Mouse (Mus musculus) kidney, postnatal 14 days (tissue): ENCODE data around the gene Vps25.
A peak's percentile ranks its signal among the peaks of the same experiment; 100 is the strongest.

Source experiments
- DNase-seq: peaks from one replicate; pipeline ENCODE4 v3.0.0; 2022; ENCODE audit warnings: mixed read lengths

Gene Vps25

GRCm38 (mm10) chr11:101277381-101278222 is 24.1 kb downstream of the Vps25 start:
- DNase-seq, result peak; percentile 89

- DNase-seq, result peak; percentile 93
Observed at GRCm38 (mm10) chr11:101278223-101279192, 25.0 kb downstream of the Vps25 start, which contains the start of the genes Cntd1 and Coa3. TSS of gene Cntd1 (plus strand) at chr11:101279012. TSS of gene Coa3 (minus strand) at chr11:101279114.

- DNase-seq, result no peak
Observed at GRCm38 (mm10) chr11:101279193-101279569, 25.7 kb downstream of the Vps25 start.

GRCm38 (mm10) chr11:101280837-101281236 is 27.3 kb downstream of the Vps25 start:
- DNase-seq, result no peak

- no peak for DNase-seq
Observed at GRCm38 (mm10) chr11:101282896-101283295, 29.4 kb downstream of the Vps25 start.

- DNase-seq, result peak; percentile 69
Observed at GRCm38 (mm10) chr11:101283805-101284204, 30.3 kb downstream of the Vps25 start.

DNA sequence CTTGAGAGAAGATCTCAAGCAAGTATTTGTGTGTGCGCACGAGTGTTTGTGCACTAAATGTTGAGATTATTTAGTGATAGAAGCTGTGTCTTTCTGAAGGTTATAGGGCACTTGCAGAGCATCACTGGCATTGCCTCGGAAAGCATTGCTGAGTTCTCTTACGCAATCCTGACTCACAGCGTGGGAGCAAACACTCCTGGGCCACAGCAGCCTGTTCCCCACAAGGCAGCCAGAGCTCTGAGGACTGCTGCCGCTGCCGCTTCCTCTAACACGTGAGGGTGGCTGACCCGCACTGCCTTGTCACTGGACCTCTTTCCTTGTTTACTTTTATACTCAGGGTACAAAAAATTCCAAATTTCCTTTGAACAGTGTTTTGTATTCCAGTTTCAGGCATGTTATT is 33.8 kb downstream of the Vps25 start:
- DNase-seq, result no peak

GRCm38 (mm10) chr11:101291231-101291630 is 37.7 kb downstream of the Vps25 start:
- no peak for DNase-seq

- DNase-seq, result no peak
Observed at GRCm38 (mm10) chr11:101295191-101295590, 41.7 kb downstream of the Vps25 start.

DNA sequence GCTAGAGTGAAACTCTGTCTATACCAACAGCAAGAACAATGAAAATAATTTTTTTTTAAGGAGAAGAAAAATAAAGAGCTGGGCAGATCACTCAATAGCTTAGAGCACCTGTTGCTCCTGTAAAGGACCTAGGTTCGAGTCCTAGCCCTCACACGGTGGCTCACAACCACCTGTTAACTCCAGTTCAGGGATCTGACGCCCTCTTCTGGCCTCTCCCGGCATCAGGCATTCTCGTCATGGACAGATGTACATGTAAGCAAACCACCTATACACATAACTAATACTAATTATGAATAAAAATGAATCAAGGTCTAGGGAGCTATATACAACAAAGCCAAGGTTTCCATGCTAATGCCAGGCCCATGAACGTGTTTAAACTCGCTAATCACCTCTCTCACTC is 47.4 kb downstream of the Vps25 start:
- no peak for DNase-seq

- DNase-seq, result no peak
Observed at GRCm38 (mm10) chr11:101301299-101302003, 47.9 kb downstream of the Vps25 start.

GRCm38 (mm10) chr11:101302004-101302798 is 48.7 kb downstream of the Vps25 start, which contains the start of gene Becn1:
TSS of gene Becn1 (minus strand) at chr11:101302286.
- peak; percentile 97 for DNase-seq

- no peak for DNase-seq
Observed at GRCm38 (mm10) chr11:101307744-101308143, 54.2 kb downstream of the Vps25 start.
